Mouse (Mus musculus) left cerebral cortex, adult 18-20 months (tissue): ENCODE measurements around the gene Fut2. TPM values are rescaled to one million over a fixed set of nuclear protein-coding genes. Genes with fewer than 3 reads are reported as not detected.

ENCODE experiments used
- DNase-seq, 2 experiments: peaks; one replicate each; pipeline ENCODE4 v3.0.0; 2021 to 2022; ENCODE audit warnings: low spot score in 2 of 2, mixed read lengths in 1 of 2
- long read RNA-seq, 2 experiments: library from polyadenylated mRNA; stranded (forward); transcript quantifications; one replicate each; pipeline ENCODE4 v2.0.0; 2021
- total RNA-seq, 2 experiments: library from RNA; stranded (reverse); gene quantifications; 2 replicates each; pipeline ENCODE4 v1.2.3; 2021

The Fut2 gene
- total RNA-seq = under 1 TPM; 0.12 to 0.26 TPM
- long read RNA-seq, experiment 1 = 0 reads
- long read RNA-seq, experiment 2 = 0 reads

DNA sequence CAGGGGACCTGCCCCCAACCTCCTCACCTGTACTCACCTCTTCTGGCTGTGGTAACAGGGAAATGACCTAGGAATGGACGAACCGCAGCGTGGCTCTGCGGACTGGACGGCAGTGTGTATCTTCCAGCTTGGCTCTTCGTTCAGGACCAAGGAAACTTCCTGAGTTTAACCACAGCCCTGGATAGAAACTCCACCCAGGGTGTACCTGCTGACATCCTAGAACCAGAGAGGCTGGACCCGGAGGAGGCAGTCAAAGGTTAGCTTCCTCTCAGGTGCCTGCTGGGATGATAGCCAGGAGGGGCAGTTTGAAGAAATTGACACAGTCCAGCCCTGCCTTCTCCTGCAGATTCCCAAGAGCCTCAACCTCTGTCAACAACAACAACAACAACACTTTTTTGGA, at the start of gene Fut2:
Gene Fut2, minus strand, starts transcription at position 234 of the 400 bp plus-strand sequence.
- no peak for DNase-seq

DNA sequence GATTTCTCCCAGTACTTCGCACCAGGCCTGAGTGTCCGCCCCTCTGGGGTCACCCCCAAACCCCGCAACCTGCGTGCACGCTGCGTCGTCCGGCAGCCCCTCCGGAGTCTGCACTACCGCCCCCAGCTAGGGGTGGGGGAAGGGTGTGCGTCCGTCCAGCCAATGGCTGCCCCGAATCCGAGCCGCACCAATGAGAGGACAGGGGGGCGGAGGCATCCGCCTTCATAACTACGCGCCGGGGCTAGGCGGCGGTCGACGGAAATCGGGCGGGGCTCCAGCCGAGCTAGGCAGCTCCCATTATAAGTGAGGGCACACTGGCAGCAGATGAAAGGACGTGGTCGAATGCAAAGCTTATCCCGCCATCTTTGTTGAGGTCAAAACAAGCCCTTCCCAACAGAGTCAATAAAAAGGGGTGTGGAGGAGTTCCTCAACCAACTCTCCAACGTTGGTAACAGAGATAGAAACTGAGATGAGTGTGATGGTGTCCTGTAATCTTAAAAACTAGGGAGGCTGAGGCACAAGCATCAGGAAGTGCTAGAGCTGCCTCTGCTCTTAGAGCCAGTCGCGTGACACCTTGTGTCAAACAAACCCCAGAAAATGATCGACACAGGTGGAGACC, 49.0 kb upstream of the Fut2 start, which contains the start of gene Rpl18:
Gene Rpl18, plus strand, starts transcription at position 368 of the 619 bp plus-strand sequence.
- peak; percentile 97 to 98 for DNase-seq

DNA sequence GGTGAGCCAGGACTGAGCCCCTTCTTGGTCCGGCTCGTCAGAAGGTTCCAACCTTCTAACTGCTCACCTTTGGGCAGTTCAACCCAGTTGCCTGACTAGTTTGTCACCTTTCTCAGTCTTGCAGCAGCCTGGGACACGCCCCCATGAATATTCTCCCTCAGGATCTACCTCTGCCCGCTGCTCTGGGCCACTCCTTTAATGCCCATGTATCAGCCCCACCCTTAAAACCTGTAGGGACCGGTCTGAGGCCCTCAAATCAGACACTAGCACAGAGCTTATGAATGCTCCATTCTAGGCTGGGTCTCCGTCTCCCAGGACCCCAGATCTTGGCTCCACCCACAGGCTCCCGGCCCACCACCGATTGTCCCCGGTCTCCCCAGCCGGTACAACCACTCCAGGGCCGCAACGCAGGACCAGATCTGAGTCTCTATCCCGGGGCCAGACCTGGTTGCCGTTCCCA, 48.5 kb upstream of the Fut2 start:
- DNase-seq = no peak

DNA sequence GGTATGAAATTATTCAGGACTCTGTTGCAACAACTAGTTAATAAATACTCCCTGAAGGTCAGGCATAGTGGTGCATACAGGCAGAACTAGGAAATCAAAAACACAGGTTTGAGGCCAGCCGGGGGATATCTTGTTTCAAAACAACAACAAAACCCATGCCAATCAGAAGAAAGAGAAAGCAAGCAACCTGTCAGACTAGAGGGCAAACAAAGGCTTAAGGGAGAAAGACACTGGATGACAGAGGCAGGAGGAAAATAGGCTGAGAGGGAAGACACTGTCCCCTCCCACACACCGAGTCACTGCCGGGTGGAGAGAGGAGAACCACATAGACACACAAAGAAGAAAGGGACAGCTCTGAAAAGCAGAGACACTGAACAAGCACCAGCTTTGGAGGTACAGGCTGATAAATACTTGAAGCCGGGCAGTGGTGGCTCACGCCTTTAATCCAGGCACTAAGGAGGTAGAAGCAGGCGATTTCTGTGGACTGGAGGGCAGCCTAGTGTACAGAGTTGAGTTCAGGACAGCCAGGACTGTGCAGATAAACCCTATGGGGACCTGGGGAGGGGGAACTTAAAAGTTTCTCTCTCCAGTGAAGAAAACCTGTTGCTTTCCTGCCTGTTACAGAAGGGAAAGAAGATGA, 47.8 kb upstream of the Fut2 start:
- no peak for DNase-seq

DNA sequence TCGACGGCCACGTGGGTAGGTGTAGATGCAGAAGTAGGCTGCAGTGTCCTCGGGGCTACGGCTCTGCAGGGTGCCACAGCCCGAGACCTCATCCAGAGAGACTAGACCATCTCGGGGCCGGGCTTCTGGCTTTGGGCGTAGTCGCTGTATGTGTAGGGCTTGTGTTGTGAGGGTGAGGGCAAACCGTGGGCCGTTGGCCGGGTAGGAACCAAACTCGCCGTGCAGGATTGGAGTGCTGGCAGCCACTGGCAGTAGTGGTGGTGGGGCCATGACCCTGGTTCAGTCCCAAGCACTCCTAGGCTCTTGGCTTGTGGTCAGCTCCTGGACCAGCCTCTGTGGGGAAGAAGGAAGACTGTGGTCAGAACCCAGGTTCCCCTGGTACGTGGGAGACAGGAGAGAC, 47.2 kb upstream of the Fut2 start:
- DNase-seq = no peak

DNA sequence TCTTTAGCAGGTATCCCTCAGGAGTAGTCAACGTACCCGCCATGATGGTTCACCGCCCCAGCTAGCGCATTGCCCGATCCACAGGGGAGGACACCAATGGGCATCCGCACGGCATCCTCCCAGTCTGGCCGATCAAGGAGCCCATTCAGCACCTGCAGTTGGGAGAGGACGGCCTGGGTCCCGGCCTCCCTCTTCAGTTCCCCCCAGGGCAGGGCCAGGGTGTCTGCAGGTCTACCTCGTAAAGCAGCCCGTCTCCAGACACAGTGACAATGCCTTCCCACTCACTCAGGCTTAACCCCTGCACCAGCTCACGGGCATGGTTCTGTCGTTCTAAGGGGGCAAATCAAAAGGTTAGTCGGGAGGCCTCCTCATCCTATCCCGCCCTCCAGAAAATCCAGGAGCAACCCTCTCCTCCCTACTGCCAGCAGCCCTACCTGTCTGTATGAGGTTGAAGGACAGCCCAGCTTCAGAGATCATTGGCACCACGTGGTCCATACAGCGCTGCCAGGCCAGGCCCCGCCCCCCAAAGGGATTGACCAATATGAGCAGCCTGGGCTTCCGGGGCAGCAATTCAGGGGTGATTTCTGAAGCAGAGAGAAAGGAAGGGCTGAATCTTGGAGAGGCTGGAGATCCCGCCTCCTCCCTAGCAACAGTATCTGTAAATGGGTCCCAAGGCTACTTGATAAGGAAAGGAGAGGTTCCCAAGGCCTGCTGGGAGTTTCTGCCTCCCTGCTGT, 46.0 kb upstream of the Fut2 start:
- no peak for DNase-seq

DNA sequence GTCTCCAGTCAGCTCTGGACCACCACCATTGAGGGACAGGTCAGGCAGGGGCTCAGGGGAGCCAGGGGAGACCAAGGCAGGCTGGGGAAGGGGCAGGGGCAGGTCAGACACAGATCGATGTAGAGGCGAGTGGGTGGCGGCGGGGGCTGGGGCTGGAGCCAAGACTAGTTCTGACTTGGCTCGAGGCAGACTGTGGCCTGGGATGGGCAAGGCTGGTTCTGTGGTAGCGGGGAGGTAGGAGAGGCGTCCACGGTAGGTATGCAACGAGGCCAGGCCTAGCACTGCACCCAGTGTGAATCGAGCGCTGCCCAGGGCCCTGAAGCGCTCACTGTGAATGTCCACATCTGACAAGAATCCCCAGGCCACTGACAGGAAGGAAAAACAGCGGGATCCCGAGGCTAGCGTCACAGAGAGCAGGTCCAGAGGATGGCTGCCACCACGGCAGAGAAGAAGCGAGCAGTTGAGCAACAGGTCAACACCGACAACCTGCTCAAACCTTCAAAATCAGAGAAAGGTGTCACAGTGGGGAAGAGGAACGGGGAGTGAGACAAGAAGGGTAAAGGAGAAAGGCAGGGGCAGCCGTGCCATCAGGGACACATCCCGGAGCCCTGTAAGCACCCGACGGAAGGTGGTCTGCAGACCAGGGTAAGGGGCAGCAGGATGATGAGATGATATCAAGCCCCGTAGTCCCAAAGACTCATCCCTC, 45.3 kb upstream of the Fut2 start:
- DNase-seq = no peak

DNA sequence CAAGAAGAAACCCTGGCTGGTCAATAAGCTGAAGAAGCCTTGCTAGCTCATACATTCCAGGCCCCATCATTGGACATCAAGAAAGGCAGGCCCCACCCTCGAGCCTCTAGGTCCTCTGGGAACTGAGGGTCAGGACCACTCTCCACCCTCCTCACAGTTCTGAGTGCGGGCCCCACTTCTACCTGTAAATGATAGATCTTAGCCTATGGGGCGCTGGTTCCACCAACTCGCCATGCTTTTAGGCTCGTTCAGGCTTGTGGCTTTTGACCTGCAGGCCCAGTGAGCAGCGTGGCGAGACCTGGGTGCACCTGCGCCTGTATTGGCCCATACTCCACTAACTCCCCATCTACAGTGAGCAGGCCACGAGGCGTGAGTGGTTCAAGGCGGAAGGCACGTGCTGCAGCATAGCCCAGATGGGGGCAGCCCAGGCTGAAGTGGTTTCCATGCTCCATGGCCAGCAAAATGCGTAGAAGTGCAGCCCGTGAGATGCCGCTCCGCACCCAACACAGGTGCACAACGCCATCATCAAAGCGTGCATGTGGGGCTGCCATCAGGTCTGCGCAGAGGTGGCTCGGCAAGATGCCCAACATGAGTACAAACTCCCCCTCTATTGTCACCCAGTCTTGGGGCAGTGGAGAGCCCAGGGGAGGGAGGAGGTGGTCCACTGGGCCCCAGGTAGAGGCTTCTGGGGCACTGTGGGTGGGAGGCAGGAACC, 44.4 kb upstream of the Fut2 start:
- DNase-seq = no peak

DNA sequence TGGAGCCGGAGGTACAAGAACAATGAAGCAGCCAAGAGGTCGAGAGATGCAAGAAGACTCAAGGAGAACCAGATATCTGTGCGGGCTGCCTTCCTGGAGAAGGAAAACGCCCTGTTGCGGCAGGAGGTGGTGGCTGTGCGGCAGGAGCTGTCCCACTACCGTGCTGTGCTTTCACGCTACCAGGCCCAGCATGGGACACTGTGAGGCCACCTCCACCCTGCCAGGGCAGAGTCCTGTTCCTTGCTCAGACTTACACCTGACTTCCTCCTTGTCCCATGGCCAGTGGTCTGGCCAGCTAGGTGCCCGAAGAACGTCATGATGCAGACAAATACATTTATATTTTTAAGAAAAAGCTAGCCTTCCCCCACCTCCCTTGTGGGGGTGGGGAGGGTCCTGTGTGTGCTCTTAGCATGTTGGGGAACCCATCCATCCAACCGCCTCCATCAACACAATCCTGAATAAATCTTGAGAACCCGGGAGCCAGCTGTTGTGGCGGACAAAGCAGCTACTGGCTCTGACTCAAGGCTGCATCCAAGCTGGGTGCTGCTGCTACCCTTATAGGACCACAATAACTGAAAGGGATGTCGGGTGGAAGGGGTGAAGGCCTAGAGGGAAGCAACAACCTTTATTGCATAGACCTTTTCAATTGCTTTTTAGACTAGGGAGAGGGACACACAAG, 43.6 kb upstream of the Fut2 start:
- no peak for DNase-seq

DNA sequence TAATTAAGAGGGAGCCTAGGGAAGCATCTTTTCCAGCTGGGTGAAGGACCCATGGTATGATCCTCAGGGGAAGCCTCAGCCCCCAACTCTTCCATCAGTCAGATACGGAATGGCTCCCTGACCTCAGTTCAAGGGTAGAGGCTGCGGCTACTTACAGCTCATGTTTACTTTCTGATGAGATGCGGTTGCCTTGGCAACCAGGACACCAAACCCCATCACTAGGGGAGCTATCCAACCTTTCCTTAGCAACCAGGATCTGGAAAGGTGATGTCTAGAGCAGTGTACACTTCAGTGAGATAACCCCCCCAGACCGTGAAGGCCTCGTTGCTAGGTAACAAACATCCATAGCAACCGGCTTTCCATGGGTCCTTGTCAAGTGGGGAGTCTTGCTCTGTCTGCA, 42.8 kb upstream of the Fut2 start:
- no peak for DNase-seq

DNA sequence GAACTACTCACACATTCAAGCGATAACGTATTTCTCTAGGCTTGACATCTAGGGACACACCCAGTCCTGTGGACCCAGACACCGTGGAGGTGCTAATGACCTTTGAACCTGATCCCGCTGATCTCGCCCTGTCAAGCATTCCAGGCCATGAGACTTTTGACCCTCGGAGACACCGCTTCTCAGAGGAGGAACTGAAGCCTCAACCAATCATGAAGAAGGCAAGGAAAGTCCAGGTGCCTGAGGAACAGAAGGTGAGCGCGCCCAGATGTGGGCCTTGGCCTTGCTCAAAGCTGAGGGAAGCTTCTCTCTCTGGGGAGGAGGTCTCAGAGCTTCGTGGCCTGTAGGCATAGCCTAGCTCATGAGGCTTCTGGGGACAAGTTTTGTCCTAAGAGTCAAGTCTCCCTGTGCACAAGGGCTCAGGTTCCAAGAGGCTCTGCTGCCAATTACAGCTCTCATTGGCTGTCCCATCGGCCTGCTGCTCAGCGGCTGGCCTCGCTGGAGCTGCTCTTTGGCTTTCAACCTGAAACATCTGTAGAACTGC, 42.1 kb upstream of the Fut2 start:
- DNase-seq = no peak

DNA sequence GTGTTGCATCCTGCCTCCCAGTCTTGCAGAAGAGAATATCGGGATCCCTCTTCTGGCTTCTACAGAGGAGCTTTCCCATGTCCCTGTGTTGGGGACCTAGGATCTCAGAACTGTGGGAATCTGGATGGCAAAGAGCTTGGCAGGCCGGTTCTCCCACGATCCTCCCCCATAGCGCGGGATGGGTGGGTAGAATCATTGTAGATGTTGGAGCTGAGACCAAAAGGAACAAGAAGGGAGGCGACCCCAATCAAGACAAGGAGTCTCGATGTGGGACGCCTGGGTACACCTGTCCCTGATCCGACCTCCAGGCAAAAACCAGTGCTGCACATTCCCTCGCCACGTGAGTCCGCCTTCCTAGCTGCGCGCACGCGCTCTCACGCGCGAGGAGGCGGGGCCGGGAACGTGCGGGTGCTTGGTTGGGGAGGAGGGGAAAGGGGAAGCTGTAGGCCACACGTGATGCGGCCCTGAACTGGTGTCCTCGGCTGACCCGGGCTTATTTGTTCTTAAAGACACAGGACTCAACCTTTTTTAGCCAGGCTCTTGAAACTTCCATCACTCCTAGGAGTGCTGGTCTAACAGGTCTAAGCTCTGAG, 41.3 kb upstream of the Fut2 start:
- DNase-seq = peak; percentile 93 to 94

DNA sequence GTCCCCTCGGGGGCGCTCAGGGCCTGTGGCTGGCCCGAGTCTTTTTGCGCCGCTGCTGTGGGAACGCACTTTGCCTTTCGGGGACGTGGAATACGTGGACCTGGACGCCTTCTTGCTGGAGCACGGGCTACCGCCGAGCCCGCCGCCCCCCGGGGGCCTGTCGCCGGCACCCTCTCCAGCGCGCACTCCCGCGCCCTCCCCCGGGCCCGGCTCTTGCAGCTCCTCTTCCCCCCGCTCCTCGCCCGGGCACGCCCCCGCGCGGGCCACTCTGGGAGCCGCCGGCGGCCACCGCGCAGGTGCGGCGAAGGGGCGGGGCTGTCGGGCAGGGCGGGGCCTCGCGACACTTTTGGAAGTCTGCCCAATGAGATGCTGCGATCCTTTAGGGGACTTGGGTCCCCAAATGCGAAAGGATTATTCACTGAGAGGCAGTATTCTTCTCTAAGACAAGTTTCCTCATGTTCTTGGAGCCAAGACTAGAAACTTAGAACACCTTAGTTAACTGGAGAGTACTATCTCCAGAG, 40.6 kb upstream of the Fut2 start:
- peak; percentile 69 to 85 for DNase-seq

DNA sequence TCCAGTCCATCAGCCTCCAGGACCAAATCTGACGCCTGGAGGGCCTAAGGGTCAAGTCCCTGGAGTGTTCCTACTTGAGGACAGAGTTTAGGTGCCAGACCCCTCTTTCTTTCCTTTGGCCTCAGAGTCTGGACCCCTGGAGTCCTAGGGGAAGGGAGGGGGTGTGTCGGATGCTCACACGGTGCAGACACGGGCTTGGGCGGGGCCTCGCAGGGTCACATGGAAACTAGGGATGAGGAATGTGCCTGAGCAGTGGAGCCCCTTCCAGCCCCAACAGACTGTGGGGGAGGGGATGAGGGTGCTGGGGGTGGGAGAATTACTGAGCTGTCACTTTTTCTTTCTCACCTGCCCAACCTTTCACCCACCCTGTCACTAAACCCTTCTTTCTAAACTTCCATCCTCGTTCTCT, 39.7 kb upstream of the Fut2 start:
- DNase-seq = peak; percentile 66 to 79

DNA sequence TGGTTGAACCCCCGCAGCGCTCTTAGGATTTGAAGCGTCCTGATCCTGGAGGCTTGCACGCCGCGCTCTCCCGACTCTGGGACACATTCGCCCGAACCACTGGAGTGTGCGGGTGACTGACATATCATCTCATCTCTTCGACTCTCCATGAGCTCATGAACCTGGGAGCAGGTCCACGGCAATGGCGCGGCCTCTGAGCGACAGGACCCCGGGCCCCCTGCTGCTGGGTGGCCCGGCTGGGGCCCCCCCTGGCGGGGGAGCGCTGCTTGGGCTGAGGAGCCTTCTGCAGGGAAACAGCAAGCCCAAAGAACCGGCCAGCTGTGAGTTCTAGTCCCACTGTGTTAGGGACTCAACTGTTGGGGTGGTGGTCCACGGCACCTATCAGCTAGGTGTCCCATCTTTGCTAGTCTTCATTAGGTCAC, 39.3 kb upstream of the Fut2 start:
- no peak for DNase-seq

DNA sequence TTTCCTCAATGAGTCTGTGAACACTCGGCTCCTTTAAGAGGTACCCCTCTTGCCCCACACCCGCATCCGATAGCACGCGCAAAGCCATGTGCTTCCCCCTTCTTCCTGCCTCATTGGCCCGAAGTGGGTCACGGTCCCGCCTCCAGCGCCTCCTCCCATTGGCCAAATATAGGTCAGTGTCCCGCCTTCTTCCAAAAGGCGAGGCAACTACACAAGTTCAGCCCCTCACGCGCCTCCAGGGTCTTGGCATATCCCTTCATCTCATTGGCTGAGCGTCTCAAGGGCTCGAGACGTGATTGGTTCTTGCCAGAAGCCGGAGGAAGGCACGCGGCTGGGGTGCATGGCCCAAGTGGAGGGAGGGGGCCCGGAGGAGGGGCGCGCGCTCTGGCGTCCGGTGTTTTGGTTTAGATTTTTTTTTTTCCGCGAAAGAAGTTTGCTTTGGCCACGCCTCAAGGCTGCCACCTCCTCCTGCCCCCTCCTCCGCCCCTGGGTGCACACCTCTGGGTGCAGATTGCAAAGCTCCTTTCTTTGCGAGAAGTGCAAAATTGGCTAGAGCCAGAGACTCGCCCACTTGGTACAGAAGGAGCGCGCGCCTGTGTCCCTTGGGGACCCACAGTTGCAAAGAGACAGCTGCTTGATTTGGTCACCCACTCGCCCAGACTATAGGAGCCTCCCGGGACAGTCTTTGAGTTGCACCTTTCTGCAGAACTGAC, 38.7 kb upstream of the Fut2 start, which contains the start of gene Dbp:
Gene Dbp, plus strand, starts transcription at position 359 of the 713 bp plus-strand sequence.
- peak; percentile 99 for DNase-seq

DNA sequence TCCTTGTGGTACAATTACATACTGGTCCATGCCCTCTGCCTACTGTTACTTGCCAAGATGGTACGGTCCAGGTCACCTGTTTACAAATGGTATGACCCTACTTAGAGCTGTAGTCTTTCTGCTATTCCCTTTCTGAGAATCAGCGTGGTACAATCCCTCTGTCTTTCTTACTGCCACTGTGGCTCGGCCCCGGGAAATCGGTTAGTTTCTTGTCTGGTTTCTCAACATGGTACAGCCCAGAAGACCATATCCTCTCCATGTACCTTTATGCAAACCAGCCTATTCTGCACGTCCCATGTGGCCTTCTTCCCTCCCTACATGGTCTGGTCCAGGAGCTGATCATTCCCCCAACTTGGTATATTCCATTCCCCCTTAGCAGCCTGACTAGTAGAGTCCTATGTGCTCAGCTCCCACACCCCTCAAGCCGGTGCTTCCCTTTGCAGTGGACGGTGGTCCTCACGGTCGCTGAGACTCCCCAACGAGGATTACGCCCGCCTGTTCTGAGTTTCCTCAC, 37.9 kb upstream of the Fut2 start:
- DNase-seq = peak; percentile 64 to 70

DNA sequence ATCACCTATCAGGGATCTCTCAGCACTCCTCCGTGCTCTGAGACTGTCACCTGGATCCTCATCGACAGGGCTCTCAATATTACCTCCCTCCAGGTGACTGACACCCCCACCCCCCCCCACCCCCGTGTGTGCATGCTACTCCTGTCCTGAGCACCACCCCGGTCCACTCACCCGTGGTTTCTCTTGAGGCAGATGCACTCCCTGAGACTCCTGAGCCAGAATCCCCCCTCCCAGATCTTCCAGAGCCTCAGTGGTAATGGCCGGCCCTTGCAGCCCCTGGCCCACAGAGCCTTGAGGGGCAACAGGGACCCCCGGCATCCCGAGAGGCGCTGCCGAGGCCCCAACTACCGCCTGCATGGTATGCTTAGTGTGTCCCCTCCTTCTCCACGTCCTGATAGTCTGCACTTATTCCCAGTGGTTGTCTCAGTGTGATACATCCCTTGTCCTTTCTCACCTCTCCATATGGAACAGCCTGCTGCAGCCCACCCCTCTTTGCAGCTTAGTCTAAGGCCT, 37.4 kb upstream of the Fut2 start:
- DNase-seq = no peak
